Mouse (Mus musculus) E14TG2a.4 (cell line): ENCODE measurements at regions not wholly inside any gene's neighbourhood (a gene's known extent, or its start where the extent isn't known, plus 50 kb on each side); places are given as distances from the start of the nearest gene placed in this dataset.

ENCODE experiments used
- CTCF ChIP-seq: conservative IDR thresholded peaks from 2 replicates; pipeline ENCODE4 v1.5.1; 2014; ENCODE audit warnings: low read length
- POU5F1 ChIP-seq: IDR thresholded peaks from 2 replicates; pipeline ENCODE4 v1.6.1; 2014; ENCODE audit warnings: low read length, borderline replicate concordance

DNA sequence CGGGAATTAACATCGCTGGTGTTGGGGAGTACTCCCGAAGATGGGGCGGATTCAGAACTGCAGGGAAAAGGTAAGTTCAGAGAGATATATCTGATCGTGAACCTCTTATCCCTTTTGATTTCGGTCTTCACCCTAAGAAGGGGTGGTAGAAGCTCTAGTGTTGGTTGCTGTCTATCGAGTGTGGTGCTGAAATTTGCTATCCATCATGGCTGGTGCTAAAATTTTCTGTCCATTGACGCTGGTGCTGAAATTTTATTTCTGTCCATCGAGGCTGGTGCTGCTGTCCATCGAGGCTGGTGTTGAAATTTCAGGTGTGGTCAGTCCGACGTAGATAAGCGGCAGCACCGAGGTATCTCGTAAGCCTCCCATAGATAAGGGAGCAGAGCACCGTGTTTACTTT lies 122.7 kb upstream of the 9130204L05Rik start:
- no peak for TF ChIP-seq CTCF
- no peak for TF ChIP-seq POU5F1
